Mouse (Mus musculus): Measurements from ENCODE around the gene Auts2. TPM values are rescaled to one million over a fixed set of nuclear protein-coding genes. Genes with fewer than 3 reads are reported as not detected.

Auts2 gene
- total RNA-seq, 2 experiments from 2014 or later = 3.3 TPM; not detected in 1

- ATAC-seq (replicated peaks; ENCODE audit: low FRiP score, low TSS enrichment, poor library complexity, severe bottlenecking) = no peak
Observed at GRCm38 (mm10) chr5:131558403-131559174, 984.6 kb downstream of the Auts2 start.

- no peak for ATAC-seq (replicated peaks; ENCODE audit: low FRiP score, low TSS enrichment, poor library complexity, severe bottlenecking)
Observed at GRCm38 (mm10) chr5:131557591-131558385, 985.4 kb downstream of the Auts2 start.

- no peak for ATAC-seq (replicated peaks; ENCODE audit: low FRiP score, low TSS enrichment, poor library complexity, severe bottlenecking)
Observed at GRCm38 (mm10) chr5:131548932-131549563, 994.1 kb downstream of the Auts2 start.

GRCm38 (mm10) chr5:131547926-131548325 is 995.2 kb downstream of the Auts2 start:
- no peak for ATAC-seq (replicated peaks; ENCODE audit: low FRiP score, low TSS enrichment, poor library complexity, severe bottlenecking)

- ATAC-seq (replicated peaks; ENCODE audit: low FRiP score, low TSS enrichment, poor library complexity, severe bottlenecking) = no peak
Observed at GRCm38 (mm10) chr5:131546414-131546813, 996.7 kb downstream of the Auts2 start.

GRCm38 (mm10) chr5:131544381-131544780 is 998.8 kb downstream of the Auts2 start:
- ATAC-seq (replicated peaks; ENCODE audit: low FRiP score, low TSS enrichment, poor library complexity, severe bottlenecking) = no peak

- ATAC-seq (replicated peaks; ENCODE audit: low FRiP score, low TSS enrichment, poor library complexity, severe bottlenecking) = peak; percentile 47; the same call in 1 of the 2 replicates
Observed at GRCm38 (mm10) chr5:131538311-131538915, 1004.7 kb downstream of the Auts2 start.

- no peak for ATAC-seq (replicated peaks; ENCODE audit: low FRiP score, low TSS enrichment, poor library complexity, severe bottlenecking)
Observed at GRCm38 (mm10) chr5:131537831-131538310, 1005.3 kb downstream of the Auts2 start.

- peak; percentile 30; the same call in 1 of the 2 replicates for ATAC-seq (replicated peaks; ENCODE audit: low FRiP score, low TSS enrichment, poor library complexity, severe bottlenecking)
Observed at GRCm38 (mm10) chr5:131537155-131537830, 1005.9 kb downstream of the Auts2 start.

- no peak for ATAC-seq (replicated peaks; ENCODE audit: low FRiP score, low TSS enrichment, poor library complexity, severe bottlenecking)
Observed at GRCm38 (mm10) chr5:131535752-131536151, 1007.4 kb downstream of the Auts2 start.

GRCm38 (mm10) chr5:131533815-131534214 is 1009.3 kb downstream of the Auts2 start:
- ATAC-seq (replicated peaks; ENCODE audit: low FRiP score, low TSS enrichment, poor library complexity, severe bottlenecking) = no peak

- no peak for ATAC-seq (replicated peaks; ENCODE audit: low FRiP score, low TSS enrichment, poor library complexity, severe bottlenecking)
Observed at GRCm38 (mm10) chr5:131531744-131532552, 1011.2 kb downstream of the Auts2 start.

- ATAC-seq (replicated peaks; ENCODE audit: low FRiP score, low TSS enrichment, poor library complexity, severe bottlenecking) = no peak
Observed at GRCm38 (mm10) chr5:131530828-131531227, 1012.3 kb downstream of the Auts2 start.

GRCm38 (mm10) chr5:131526666-131527065 is 1016.5 kb downstream of the Auts2 start:
- no peak for ATAC-seq (replicated peaks; ENCODE audit: low FRiP score, low TSS enrichment, poor library complexity, severe bottlenecking)

GRCm38 (mm10) chr5:131524900-131525465 is 1018.2 kb downstream of the Auts2 start:
- ATAC-seq (replicated peaks; ENCODE audit: low FRiP score, low TSS enrichment, poor library complexity, severe bottlenecking) = no peak

GRCm38 (mm10) chr5:131519560-131519959 is 1023.6 kb downstream of the Auts2 start:
- peak; percentile 84 for ATAC-seq (replicated peaks; ENCODE audit: low FRiP score, low TSS enrichment, poor library complexity, severe bottlenecking)

GRCm38 (mm10) chr5:131517677-131518076 is 1025.5 kb downstream of the Auts2 start:
- ATAC-seq (replicated peaks; ENCODE audit: low FRiP score, low TSS enrichment, poor library complexity, severe bottlenecking) = no peak

Measured in megakaryocyte-erythroid progenitor cell, adult 5-6 weeks (primary cell).